Comparison of ENCODE assay signal across 15 mouse cellular contexts in genomic region chr10:95248362-95248761, GRCm38 (mm10).
DNase-seq lines count a peak whose midpoint lies in the region; ATAC-seq and TF ChIP-seq lines count a peak whose summit lies in the region.
"Had no signal": no experiment of that assay in that cellular context is flagged by ENCODE, and none has a peak within 500 bp of the region (broad histone marks: within the 10 kb centered on the region; RNA-seq: fewer than 3 reads in every experiment).

No protein-coding gene starts in this region.

- H3K4me3 ChIP-seq in kidney, postnatal 0 days (replicated peaks; ENCODE audit: low read depth, low read length), result no peak overlapping the region
- H3K4me3 ChIP-seq in embryonic facial prominence, embryonic 10.5 days, result no peak overlapping the region
- no peak overlapping the region for H3K4me3 ChIP-seq in heart, embryonic 15.5 days
- H3K4me3 ChIP-seq in liver, embryonic 15.5 days (replicated peaks), result no peak overlapping the region
- H3K4me3 ChIP-seq: erythroblast, embryonic 14.5 days; limb, embryonic 15.5 days had no signal

- no peaks in the 10 kb centered on the region for H3K9me3 ChIP-seq in kidney, postnatal 0 days (replicated peaks; ENCODE audit: low read length)
- no peaks in the 10 kb centered on the region for H3K9me3 ChIP-seq in embryonic facial prominence, embryonic 10.5 days
- no peaks in the 10 kb centered on the region for H3K9me3 ChIP-seq in heart, embryonic 15.5 days (replicated peaks)
- H3K9me3 ChIP-seq in liver, embryonic 15.5 days (replicated peaks), result no peaks in the 10 kb centered on the region
- H3K9me3 ChIP-seq: limb, embryonic 15.5 days had no signal

- no peak overlapping the region for H3K9ac ChIP-seq in kidney, postnatal 0 days (ENCODE audit: low read depth, low read length)
- H3K9ac ChIP-seq in heart, embryonic 15.5 days, result no peak overlapping the region
- no peak overlapping the region for H3K9ac ChIP-seq in liver, embryonic 15.5 days
- H3K9ac ChIP-seq: limb, embryonic 15.5 days had no signal

- no peak for TF ChIP-seq CTCF in kidney, postnatal 0 days (IDR thresholded peaks at IDR 0.05; ENCODE audit: low read depth)

- no peak overlapping the region for H3K4me2 ChIP-seq in kidney, postnatal 0 days (ENCODE audit: low read length)
- H3K4me2 ChIP-seq in heart, embryonic 15.5 days, result peak overlapping the region; percentile 9; the same call in 1 of the 2 replicates
- no peak overlapping the region for H3K4me2 ChIP-seq in liver, embryonic 15.5 days
- H3K4me2 ChIP-seq: limb, embryonic 15.5 days had no signal

- H3K27me3 ChIP-seq in kidney, postnatal 0 days (ENCODE audit: insufficient read depth, low read length), result no peaks in the 10 kb centered on the region
- no peaks in the 10 kb centered on the region for H3K27me3 ChIP-seq in embryonic facial prominence, embryonic 10.5 days (replicated peaks; ENCODE audit: low read depth, poor library complexity, severe bottlenecking)
- no peaks in the 10 kb centered on the region for H3K27me3 ChIP-seq in heart, embryonic 15.5 days
- H3K27me3 ChIP-seq in liver, embryonic 15.5 days, result no peaks in the 10 kb centered on the region
- H3K27me3 ChIP-seq: limb, embryonic 15.5 days had no signal

- WGBS in kidney, postnatal 0 days, result 50% methylated on average over 6 of the region's 6 CpGs
- 48% methylated on average over 6 of the region's 6 CpGs for WGBS in embryonic facial prominence, embryonic 10.5 days
- 24% methylated on average over 6 of the region's 6 CpGs for WGBS in heart, embryonic 15.5 days
- 31% methylated on average over 6 of the region's 6 CpGs for WGBS in liver, embryonic 15.5 days (ENCODE audit: insufficient replicate concordance)

- no peaks in the 10 kb centered on the region for H3K36me3 ChIP-seq in kidney, postnatal 0 days (ENCODE audit: insufficient read depth, low read length)
- no peaks in the 10 kb centered on the region for H3K36me3 ChIP-seq in embryonic facial prominence, embryonic 10.5 days (replicated peaks)
- H3K36me3 ChIP-seq in heart, embryonic 15.5 days, result no peaks in the 10 kb centered on the region
- H3K36me3 ChIP-seq in liver, embryonic 15.5 days (replicated peaks), result no peaks in the 10 kb centered on the region
- H3K36me3 ChIP-seq: limb, embryonic 15.5 days had no signal

- no peaks in the 10 kb centered on the region for H3K4me1 ChIP-seq in kidney, postnatal 0 days (replicated peaks; ENCODE audit: insufficient read depth, low read length)
- H3K4me1 ChIP-seq in embryonic facial prominence, embryonic 10.5 days, result peaks cover 43% of the 10 kb centered on the region
- peaks cover 24% of the 10 kb centered on the region for H3K4me1 ChIP-seq in heart, embryonic 15.5 days (replicated peaks)
- H3K4me1 ChIP-seq in liver, embryonic 15.5 days (replicated peaks), result no peaks in the 10 kb centered on the region

- no peak for DNase-seq in kidney, postnatal 0 days (ENCODE audit: low spot score)
- no peak for DNase-seq in kidney, adult 9 months
- DNase-seq in embryonic facial prominence, embryonic 10.5 days (ENCODE audit: low spot score), result no peak
- DNase-seq in adipocyte (ENCODE audit: low spot score), result no peak
- DNase-seq in gastrocnemius, postnatal 4 days (ENCODE audit: low spot score in 2 of 2), result no peak
- DNase-seq in natural killer cell, adult 2 months (ENCODE audit: low spot score in 2 of 2), result no peak
- DNase-seq: cerebellum, postnatal 14 days; kidney, postnatal 25 days; layer of hippocampus, postnatal 36 days; midbrain, embryonic 14.5 days; right cerebral cortex, postnatal 14 days had no signal

- no peak overlapping the region for H3K27ac ChIP-seq in kidney, postnatal 0 days
- peak overlapping the region; percentile 66 for H3K27ac ChIP-seq in embryonic facial prominence, embryonic 10.5 days (replicated peaks)
- peak overlapping the region; percentile 46 for H3K27ac ChIP-seq in heart, embryonic 15.5 days
- H3K27ac ChIP-seq in liver, embryonic 15.5 days (replicated peaks), result 0 out of 2 replicates have a peak overlapping the region, but pooled peaks have one; percentile 24
- H3K27ac ChIP-seq: limb, embryonic 15.5 days had no signal

- ATAC-seq in kidney, postnatal 0 days (replicated peaks; ENCODE audit: low FRiP score, low read depth), result 0 out of 2 replicates have a peak, but pooled peaks have one; percentile 29
- ATAC-seq in heart, embryonic 15.5 days (replicated peaks; ENCODE audit: insufficient number of reproducible peaks, insufficient read depth, low FRiP score, low read depth), result peak; percentile 66; the same call in 1 of the 2 replicates
- no peak for ATAC-seq in liver, embryonic 15.5 days (ENCODE audit: insufficient read depth)
